Mouse (Mus musculus) stomach, embryonic 14.5 days (tissue): Measurements from ENCODE around the gene Npvf. TPM values are rescaled to one million over a fixed set of nuclear protein-coding genes. Genes with fewer than 3 reads are reported as not detected.

Experiments used
- polyA plus RNA-seq: library from polyadenylated mRNA; unstranded; fragments of >200 nt; fragmentation: Nextera tagmentation; extraction: Ambion mirVana; gene quantifications from 2 replicates; pipeline ENCODE4 v1.2.1, GENCODE M21; 2014

Npvf gene
- polyA plus RNA-seq, 1 experiment from 2014 or later: not detected

Other genes starting within 250 kb of the Npvf start
- 13.3 and 16.7 TPM in 2 replicates for gene Osbpl3, start 198.2 kb downstream of the Npvf start, polyA plus RNA-seq
- gene Cycs, start 87.9 kb downstream of the Npvf start, polyA plus RNA-seq: 54.7 and 58.0 TPM in 2 replicates
- 1.3 TPM in 2 replicates for gene 4921507P07Rik, start 57.8 kb downstream of the Npvf start, polyA plus RNA-seq